Mouse (Mus musculus) 3T3-L1 (cell line): ENCODE results near the gene Zfp949.

Source experiments
- DNase-seq: peaks from one replicate; pipeline ENCODE4 v3.0.0-alpha.2; 2015; ENCODE audit warnings: low read depth, low spot score

The Zfp949 gene

DNA sequence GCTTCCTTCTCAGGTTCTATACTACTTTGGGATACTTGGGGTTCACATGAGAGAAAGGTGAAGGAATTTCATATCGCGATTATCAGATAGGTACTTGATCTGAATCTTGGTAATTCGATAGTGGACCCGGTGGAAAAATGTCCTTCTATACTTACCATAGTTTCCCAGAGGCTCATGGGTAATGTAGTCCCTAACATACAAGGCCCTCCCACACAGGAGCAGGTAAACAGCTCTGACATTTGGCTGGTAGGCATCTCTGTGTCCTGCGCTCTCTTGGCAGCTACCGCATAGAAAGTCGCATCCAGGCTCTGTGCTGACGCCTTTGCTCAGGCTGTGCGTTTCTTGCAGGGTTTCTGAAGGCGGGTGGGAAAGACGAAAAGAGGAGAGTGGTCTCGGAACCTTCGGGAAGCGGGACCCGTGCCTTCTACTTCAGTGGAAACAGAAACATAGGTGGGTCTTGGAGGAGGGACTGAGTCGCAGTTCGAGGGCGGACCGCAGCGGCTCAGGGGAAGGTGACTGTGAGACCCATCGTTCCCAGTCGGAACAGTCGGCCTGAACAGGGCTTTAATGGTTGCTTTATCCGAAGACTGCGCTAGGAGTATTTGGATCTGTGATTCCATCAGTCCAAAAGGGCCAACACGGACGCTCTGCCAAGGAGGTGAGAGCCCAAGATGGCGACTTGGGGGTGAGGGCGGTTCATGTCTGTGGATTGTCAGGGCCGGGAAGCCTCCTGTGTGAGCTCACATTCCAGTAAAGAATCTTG is at the start of gene Zfp949:
Gene Zfp949, plus strand, starts transcription at position 170 of the 763 bp plus-strand sequence.
- DNase-seq = peak; percentile 92

DNA sequence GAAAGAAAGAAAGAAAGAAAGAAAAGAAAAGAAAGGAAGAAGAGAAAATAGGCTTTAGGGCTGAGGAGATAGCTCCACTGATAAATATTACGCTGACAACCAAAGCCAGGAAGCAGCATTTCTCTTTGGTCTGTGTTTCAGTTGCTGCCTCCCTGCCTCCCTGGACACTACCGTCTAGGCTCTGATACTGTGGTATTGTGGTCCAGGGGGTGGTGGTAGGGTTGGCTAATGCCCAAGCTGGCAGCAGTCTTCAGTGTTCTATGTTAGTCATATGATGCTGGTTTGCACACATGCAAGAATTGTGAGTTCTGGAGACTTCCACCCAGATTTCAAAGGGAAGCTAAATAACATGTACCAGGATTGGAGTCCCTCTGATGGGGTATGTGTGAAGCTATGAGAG is 47.7 kb upstream of the Zfp949 start:
- DNase-seq = no peak

DNA sequence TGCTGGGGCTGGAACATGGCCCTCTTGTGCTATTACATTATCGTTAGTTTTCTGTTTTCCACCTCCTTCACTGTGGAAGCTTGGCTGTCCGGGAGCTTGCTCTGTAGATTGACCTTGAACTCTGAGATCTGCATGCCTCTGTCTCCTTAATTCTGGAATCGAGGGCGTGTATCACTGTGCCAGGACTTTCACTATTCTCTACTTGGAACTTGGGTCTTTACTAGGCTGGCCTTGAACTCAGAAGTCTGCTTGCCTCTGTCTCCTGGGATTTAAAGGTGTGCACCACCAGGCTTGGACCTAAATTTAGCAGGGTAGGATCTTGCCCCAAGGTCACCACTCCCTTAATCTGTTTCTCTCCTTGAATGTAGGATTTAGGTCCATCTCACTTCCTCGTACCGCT is 46.0 kb upstream of the Zfp949 start:
- DNase-seq = no peak

DNA sequence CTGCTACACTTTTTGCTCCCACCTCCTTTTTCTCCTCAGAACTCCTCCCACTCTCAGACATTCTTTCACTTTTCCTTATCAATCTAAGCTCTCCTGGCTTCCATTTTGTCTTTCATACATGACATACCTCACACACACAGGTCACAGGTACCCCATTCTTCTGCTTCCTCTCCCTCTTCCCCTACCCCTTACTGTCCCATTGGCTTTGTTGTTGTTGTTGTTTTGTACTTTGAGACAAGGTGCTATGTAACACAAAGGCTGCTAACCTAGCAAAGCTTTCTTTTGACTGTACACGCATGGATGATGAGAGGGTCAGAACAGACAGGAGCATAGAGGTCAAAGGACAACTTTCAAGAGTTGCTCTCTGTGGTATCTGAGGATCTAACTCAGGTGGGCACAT is 32.3 kb upstream of the Zfp949 start:
- DNase-seq = no peak

DNA sequence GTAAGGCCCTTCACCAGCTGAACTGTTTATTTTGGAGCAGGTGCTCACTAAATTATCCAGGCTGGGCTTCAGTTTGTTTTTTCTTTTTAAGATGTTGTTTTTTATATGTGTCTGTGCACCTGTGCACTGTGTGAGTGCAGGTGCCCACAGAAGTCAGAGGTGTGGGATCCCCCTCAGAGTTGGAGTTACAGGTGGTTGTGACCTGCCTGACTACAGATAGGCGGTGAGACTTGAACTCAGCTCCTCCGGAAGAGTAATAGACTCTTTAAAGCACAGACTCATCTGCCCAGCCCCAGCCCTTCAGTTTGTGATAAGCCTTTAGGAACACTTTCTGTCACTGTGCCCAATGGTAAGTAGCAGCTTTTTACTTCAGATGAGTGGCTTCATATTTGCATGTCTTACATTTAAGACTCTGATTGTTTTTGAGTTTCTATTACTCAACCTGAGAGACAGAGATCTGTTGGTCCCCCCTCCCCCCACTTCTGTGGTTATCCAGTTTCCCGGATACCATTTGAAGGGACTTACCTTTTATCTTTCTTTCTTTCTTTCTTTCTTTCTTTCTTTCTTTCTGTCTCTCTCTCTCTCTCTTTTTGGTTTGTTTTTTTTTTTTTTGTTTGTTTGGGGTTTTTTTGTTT is 31.3 kb upstream of the Zfp949 start:
- no peak for DNase-seq

DNA sequence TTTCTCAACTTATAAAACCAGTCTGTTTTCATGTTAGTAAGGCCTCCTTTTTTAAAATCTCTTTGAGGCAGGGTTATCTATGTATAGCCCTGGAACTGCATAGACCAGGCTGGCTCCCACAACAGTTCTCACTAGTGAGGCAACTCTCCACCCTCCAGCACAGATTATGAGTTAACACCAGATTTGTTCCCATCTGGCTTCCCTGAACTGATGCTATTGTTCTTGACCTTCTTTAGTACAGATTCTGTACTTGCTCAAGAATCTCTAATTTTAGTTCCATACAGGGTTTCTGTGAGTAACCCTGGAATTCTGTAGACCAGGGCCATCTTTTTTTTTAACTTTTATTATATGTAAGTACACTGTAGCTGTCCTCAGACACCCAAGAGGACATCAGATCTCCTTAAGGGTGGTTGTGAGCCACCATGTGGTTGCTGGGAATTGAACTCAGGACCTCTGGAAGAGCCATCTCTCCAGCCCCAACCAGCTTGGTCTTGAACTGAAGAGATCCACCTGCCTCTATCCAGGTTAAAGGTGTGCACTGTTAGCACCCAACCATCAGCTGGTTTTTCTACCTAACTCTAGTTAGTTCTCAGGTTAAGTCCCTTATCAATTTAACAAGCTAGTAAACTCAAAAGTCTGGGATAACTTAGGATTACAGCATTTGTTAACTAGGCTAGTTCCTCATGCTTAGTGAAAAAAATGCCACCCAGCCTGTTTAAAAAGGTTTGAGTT is 28.3 kb upstream of the Zfp949 start:
- DNase-seq = peak; percentile 41

DNA sequence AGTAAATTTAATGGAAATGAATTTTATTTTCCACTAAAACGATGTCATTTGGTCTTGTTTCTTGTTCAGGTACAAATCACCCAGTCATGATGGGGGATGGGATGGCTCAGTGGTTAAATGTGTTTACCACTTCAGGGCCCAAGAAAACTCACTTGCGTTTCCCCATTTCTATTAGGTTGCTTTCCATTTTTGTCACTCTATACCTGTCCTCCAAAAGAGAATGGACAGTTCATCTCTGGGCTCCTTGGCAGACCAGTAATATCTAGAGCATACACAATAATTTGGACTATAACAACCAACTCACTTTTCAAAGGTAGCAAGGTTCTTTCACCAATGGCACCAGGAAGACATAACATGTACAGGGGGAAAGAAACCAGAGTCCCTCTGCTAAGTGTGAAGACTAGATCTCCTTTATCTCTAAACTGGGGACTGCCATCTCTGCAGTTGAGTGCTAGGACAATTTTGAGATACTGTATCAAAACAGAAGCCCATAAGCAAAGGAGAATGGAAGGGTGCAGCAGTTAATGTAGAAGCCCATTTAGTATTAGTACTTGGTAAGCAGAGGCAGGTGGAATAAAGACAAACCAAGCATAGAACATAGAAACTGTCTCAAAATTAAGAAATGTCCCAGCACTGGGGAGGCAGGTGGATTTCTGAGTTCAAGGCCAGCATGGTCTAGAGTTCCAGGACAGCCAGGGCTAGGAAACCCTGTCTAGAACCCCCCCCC is 27.5 kb upstream of the Zfp949 start:
- DNase-seq = peak; percentile 37

DNA sequence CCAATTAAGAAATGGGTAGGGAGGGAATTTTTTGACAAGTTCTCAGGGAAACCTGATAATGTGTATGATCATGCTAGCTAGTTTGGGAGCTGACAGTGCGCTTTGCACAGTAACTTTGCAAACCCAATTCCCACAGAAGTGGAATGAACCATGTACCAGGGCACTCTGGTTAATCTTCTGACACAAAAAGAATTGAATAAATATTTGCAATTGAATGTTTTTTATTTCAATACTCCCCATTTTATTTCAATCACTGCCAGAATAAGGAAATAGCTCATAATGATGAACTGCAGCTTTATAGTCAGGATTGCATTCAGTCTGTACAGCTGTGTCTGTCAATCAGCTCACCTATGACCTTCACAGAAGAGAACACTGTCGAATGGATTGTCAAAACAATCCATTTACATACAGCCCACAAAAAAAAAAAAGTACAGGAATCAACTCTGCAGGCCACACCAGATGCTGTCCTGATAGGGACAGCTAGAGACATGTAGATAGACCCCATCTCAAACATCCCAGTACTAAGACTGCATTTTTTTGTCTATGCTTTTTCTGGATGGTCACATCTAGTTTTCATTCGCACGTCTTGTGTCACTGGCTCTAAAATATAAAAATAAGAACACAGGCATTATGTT is 26.9 kb upstream of the Zfp949 start:
- DNase-seq = no peak

DNA sequence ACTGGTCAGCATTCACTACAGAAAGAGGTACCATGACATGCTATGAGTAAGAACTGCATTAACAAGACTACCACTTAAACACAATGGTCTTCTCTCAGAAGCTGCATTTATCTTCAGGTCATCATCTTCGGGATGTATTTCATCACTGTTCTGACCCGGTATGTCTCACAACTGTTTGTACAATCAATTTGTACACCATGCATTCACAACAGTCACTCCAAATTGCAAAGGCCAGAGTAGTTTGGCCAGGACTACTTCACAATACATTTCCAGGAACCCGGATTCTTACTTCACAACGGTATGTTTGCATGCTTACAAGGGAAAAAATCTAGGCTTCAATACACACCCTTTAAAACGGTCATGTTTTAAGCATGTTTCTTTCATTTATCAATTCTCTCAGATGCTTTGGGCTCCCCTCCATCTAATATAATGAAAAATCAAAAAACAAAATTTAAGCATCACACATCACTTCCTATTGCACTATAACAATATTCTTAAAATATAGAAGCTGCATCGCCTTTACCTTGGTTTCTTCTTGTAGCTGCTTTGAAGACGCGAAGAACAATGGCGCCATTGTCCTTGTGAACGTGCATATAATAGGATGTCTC is 25.8 kb upstream of the Zfp949 start:
- peak; percentile 32 for DNase-seq

DNA sequence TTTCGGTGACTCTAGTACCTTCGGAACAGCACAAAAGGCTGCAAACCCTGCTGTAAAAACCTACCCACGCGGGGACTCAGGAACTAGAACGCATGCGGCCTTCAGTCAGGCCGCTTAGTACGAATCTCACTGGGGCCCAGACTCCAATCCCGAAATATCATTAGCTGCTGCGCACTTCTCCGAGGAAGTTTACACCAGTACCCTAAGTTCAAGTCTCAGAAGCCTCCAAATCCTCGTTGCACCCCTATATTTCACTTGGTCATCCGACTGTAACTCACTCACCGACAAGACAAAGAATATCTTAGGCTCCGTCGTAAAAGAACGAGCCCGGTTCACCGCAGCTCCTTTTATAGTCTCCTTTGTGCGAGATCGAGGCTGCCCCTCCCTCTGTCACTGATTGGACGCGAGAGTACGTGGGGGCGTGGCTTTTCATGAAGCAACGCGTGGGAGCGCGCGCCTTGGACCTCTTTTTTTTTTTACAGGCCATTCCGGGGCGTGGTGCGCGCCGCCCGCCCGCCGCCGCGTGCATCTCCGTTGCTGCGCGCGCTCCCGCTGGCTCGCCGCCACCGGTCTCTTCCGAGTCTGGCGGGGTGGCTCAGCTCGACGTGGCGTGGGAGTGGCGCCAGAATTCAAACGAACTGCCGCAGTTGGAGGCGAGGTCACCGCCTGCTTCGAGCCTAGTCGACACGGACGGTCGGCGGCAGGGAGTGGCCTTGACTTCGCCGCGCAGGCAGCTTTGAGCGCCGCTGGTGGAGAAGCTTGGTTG is 25.1 kb upstream of the Zfp949 start:
- peak; percentile 94 for DNase-seq

DNA sequence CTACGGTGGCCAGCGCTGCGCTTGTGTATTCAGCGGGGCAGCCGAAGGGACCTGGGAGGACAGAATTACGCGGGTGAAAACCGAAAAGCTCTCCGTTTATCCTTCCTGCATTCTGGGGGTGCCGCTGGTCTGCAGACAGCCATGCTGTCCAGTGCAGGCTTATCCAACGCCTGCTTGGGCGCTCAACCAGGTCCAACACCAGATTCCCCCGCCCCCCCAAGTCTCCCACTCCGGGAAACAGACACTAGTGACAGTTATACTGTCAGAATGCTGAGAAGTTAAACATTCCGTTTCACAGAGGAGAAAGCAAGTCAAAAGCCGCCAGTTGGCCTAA is 24.5 kb upstream of the Zfp949 start:
- DNase-seq = no peak

DNA sequence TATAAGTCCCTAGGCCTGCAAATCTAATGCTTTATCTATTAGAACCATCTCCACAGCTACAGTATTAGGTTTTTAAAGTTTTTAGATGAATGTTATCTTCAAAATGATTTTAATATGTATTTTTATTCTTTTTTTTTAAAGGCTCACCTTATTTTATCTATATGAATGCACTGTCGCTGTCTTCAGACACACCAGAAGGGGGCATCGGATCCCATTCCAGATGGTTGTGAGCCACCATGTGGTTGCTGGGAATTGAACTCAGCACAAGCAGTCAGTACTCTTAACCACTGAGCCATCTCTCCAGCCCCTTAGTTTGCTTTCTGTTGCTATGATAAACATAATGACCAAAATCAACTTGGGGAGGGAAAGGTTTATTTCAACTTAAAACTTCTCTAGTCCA is 23.5 kb upstream of the Zfp949 start:
- no peak for DNase-seq

DNA sequence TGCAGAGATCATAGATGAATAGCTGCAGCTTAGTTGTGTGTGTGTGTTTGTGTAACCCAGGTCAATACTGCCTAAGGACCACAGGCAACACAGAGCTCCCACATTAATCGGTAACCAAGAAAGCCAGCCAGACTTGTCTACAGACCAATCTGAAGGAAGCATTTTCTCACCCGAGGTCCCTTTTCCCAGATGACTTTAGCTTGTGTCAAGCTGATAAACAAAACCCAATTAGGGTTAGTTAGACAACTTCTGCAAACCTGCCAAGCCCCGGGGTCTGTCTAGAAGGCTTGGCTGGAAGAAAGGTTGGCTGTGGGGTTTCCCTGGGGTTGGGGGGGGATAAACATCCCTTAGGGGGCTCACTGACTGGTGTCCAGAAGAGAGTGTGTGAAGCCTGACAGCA is 23.0 kb upstream of the Zfp949 start:
- no peak for DNase-seq

DNA sequence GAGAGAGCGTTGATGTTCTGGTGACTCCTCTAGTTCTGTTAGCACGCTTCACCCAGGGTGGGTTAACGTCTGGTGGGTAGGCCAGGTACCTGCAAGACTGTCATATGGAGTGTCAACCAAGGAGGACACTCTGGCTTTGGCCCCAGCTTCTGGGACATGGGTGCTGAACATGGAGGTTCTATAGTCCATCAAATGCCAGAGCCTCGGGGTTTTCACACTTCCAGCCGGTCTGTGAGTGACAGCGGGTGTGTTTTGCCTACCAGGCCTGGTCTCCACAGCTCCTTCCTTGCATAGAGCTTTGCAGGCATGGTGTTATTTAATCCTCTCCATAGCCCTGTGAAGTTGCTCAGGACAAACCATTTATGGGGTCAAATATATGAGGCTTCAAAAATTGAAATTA is 22.5 kb upstream of the Zfp949 start:
- no peak for DNase-seq

DNA sequence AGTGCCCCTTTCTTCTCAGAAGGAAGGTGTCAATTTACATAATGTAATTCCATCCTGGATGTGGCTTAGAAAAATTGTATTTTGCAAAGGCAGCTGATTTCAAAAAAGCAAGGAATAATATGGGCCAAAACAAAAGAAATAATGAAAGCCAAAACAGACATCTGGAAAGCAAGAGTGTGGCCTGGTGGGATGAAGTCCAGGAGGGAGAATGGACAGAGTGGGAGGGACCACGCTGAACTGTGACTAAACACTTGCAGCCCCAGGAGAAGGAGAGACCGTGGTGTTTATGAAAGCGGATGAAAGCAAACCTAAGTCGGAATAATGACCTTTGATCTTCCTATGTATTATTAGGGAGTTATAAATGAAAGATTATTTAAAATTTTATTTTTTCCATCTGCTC is 19.9 kb upstream of the Zfp949 start:
- DNase-seq = peak; percentile 69

DNA sequence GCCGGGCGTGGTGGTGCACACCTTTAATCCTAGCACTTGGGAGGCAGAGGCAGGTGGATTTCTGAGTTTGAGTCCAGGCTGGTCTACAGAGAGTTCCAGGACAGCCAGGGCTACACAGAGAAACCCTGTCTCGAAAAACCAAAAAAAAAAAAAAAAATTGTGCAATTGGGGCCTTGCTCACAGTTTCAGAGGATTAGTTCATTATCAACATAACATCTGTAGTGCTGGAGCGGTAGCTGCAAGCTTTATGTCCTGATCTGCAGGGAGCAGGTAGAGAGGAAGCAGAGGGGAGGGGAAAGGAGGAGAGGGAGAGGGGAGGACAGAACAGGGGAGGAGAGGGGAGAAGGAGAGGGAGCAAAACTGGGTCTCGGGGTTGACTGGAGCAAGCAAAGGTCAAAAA is 19.1 kb upstream of the Zfp949 start:
- no peak for DNase-seq

DNA sequence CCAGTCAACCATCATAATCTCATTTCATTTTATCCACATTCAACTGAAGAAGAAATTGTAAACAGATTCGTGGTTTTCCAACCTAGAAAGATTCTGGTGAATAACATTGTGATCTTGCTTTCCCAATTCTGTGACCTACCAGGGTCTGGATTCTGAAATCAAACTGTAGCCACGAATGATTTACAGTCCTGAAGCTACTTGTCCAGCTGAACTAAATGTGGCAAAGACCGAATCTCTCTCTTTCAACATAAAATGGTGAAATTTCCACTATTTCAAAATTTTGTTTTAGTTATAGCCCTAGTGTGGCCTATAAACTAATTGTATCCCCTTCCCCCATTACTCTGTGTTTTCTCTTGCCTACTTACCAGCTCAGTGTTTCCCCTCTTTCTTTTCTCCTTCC is 18.2 kb upstream of the Zfp949 start:
- DNase-seq = no peak

DNA sequence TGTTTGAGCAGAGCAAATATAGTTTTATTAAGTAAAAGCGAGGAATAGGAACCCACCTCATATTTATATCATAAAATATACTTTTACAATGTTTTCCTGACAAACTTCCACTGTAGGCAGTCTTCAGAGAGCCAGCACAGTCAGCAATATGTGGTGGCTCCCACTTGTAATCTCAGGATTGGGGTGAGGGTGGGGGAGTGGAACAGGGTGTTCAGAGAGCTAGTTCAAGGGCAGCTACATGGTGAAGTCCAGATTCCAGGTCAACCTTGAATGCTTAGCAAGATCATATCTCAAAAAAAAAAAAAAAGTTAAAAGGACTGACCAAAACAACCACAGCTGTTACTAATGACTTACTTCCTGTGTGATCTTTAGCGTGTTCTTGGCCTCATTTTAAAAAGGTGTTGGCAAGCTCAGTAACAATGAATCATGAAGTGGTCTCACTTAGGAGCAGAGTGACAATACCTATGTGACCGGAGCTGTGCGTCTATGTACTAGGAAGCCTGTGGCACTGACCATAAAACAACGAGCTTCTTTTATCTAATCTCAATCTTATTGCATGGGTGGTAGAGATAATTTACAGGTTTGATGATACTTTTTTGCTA is 17.7 kb upstream of the Zfp949 start:
- DNase-seq = no peak

DNA sequence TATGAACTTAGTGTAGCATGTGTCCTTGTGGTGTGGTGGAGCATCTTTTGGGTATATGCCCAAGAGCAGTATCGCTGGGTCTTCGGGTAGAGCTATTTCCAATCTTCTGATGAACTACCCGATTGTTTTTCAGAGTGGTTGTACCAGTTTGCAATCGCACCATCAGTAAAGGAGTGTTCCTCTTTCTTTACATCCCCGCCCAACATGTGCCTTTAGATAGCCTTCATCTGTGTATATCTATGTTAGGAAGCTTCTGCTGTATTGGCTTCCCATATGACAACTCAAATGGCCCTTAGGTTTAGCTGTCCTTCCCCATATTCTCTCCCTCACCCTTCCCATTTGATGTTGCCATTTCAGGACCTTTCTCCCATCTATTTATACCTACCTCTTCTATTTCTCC is 13.7 kb upstream of the Zfp949 start:
- DNase-seq = no peak

DNA sequence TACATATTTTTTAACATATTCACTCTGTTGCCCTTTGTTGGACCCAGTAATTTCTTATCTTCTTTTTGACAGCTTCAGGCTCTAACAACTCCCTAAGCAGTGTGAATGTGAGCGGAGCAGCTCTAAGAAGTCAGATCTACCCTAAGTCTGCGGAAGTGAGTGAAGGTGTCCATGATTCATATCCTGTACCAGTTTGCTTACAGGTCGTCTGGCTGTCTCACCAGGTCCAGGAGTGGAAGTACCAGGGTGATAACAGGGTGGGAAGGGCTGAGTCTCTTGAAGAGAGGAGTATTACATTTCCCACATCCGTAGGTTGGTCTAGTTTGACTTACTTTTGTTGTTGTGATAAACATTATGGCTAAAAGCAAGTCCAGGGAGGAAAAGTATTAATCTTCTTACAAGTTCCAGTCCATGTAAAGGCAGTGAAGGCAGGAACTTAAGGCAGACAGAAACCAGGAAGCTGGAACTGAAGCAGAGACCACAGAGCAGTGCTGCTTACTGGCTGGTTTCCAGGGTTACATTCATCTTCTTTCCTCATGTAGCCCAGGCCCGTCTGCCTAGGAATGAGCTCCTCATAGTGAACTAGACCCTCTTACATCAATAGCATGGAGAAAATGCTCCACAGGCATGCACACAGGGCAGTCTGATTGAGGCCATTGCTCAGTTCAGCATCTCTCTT is 8.1 kb upstream of the Zfp949 start:
- peak; percentile 64 for DNase-seq
